Mouse (Mus musculus) embryonic stem cell, embryonic (primary cell): ENCODE data around the gene A530032D15Rik.
"Not testable (repeated sequence)": the region's sequence is repeated elsewhere in the genome, so short reads cannot be mapped to it uniquely, and the experiment has no call there.

ENCODE experiments used
- CTCF ChIA-PET, 4 experiments: fragments of 300-600 bp in 2 of 4; fragments of 350-600 bp in 2 of 4; sonication (Branson Sonifier 250); formaldehyde crosslinking; loops; one replicate each; lab custom pipeline; 2022; ENCODE audit warnings: inconsistent platforms in 2 of 4; lab: Charles Lee
- POLR2A ChIA-PET, 4 experiments: fragments of 300-600 bp in 2 of 4; fragments of 350-600 bp in 2 of 4; sonication (Branson Sonifier 250); formaldehyde crosslinking; loops; one replicate each; lab custom pipeline; 2022; ENCODE audit warnings: antibody characterized with exemption in 4 of 4, inconsistent platforms in 1 of 4; lab: Charles Lee

Gene A530032D15Rik

DNA sequence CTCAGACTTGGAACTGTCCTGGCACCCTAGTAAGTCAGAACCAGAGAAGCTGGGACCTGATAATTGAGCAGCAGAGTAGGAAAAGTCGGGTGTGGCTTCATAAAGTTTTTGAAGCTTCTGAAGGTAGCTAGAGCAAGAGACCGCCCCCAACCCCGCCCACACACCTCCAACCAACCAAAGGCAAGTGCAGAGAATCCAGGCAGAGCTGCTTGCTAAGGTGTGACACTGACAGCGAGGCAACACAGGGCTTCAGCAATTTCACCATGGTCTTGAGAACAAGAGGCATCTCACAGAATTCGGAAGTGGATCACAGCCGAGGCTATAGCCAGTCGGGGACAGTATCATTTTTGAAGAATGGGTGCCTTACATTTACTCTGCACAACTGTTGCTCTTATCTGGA is at the start of gene A530032D15Rik:
A530032D15Rik (minus strand) TSS at position 101 of the 400 bp plus-strand sequence.
- CTCF ChIA-PET, POLR2A ChIA-PET: not testable (repeated sequence)

DNA sequence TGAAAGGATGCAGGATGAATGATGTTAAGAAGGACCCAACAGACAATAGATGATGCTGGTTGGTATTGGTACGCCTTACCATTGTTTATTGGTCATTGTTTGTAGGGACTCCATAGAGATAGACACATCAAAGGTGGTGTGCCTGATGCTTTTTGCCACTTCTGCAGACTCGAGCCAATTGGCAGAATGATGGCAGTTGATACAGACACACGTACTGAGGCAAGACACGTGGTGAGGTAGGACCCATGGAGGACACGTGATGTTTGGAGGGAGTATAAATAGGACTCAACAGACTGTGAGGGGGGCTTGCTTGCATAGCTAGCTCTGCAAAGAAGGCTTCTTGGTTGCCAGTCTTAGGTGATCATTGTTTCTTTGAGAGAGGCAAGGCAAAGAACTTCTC is 45.5 kb upstream of the A530032D15Rik start:
- CTCF ChIA-PET, POLR2A ChIA-PET: not testable (repeated sequence)

DNA sequence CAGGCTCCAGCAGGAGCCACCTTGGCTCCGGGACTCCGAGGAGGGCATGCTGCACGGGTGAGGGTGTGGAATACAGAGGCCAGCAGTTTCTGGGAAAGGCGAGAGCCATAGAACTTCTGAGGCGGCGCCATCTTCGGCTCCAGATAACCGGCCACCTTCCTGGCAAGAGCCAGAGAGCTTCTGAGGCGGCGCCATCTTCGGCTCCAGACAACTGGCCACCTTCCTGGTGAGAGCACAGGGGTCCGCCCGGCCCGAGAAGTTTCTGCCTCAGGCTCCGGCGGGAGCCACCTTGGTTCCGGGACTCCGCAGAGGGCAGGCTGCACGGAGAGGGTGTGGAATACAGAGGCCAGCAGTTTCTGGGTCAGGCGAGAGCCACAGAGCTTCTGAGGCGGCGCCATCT is 24.0 kb upstream of the A530032D15Rik start:
- POLR2A ChIA-PET, CTCF ChIA-PET: not testable (repeated sequence)

GRCm38 (mm10) chr1:85121841-85122240 is 12.2 kb upstream of the A530032D15Rik start:
- POLR2A ChIA-PET, CTCF ChIA-PET: not testable (repeated sequence)

- POLR2A ChIA-PET, CTCF ChIA-PET: not testable (repeated sequence)
These were observed 8.7 kb upstream of the A530032D15Rik start for GRCm38 (mm10) chr1:85118341-85118740.

GRCm38 (mm10) chr1:85117537-85117936 is 7.9 kb upstream of the A530032D15Rik start:
- CTCF ChIA-PET, result not testable (repeated sequence)
- POLR2A ChIA-PET, result interaction anchor here in 1 of 4 experiments (0.6 kb wide), 1 partner anchor 267 kb away, joined by 3 read pairs; no protein-coding TSS in a partner anchor

- CTCF ChIA-PET, POLR2A ChIA-PET: not testable (repeated sequence)
These were observed 5.2 kb upstream of the A530032D15Rik start for GRCm38 (mm10) chr1:85114666-85115402.

GRCm38 (mm10) chr1:85114078-85114477 is 4.4 kb upstream of the A530032D15Rik start:
- CTCF ChIA-PET, POLR2A ChIA-PET: not testable (repeated sequence)

- CTCF ChIA-PET, POLR2A ChIA-PET: not testable (repeated sequence)
These were observed 3.2 kb upstream of the A530032D15Rik start for GRCm38 (mm10) chr1:85112889-85113288.

- CTCF ChIA-PET, POLR2A ChIA-PET: not testable (repeated sequence)
These were observed 2.6 kb upstream of the A530032D15Rik start for GRCm38 (mm10) chr1:85112266-85112665.

- POLR2A ChIA-PET, CTCF ChIA-PET: not testable (repeated sequence)
These were observed 1.9 kb upstream of the A530032D15Rik start for GRCm38 (mm10) chr1:85111572-85111971.

GRCm38 (mm10) chr1:85110876-85111275 is 1.2 kb upstream of the A530032D15Rik start:
- POLR2A ChIA-PET, CTCF ChIA-PET: not testable (repeated sequence)

- POLR2A ChIA-PET, CTCF ChIA-PET: not testable (repeated sequence)
These were observed 3.6 kb downstream of the A530032D15Rik start for GRCm38 (mm10) chr1:85106013-85106412.

GRCm38 (mm10) chr1:85105336-85105735 is 4.3 kb downstream of the A530032D15Rik start:
- POLR2A ChIA-PET, CTCF ChIA-PET: not testable (repeated sequence)

- POLR2A ChIA-PET, CTCF ChIA-PET: not testable (repeated sequence)
These were observed 7.9 kb downstream of the A530032D15Rik start for GRCm38 (mm10) chr1:85101754-85102153.

DNA sequence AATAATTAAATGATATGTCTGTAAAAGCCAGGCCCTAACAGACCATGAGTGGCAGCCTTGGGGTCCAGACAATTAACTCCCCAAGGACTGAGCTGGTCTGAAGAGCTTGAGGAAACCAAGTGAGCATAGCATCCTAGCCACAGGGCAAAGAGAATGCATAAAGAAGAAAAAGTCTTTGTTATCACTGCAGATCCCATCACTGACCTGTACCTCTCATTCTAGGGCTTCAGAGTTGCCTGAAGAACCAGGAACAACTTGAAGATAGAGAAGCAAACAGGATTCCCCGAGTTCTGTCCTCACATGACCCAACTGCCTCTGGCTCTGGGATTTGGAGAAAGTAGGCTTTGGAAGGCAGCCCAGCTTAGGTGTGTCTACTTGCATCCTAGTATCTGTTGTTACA is 9.8 kb downstream of the A530032D15Rik start, which contains the start of gene Gm10553:
Gm10553 (plus strand) TSS at position 301 of the 400 bp plus-strand sequence.
- POLR2A ChIA-PET, CTCF ChIA-PET: not testable (repeated sequence)

- CTCF ChIA-PET, POLR2A ChIA-PET: not testable (repeated sequence)
These were observed 10.6 kb downstream of the A530032D15Rik start for GRCm38 (mm10) chr1:85099081-85099480.

- POLR2A ChIA-PET, CTCF ChIA-PET: not testable (repeated sequence)
These were observed 16.6 kb downstream of the A530032D15Rik start for GRCm38 (mm10) chr1:85093011-85093572.

- CTCF ChIA-PET, POLR2A ChIA-PET: not testable (repeated sequence)
These were observed 17.5 kb downstream of the A530032D15Rik start for GRCm38 (mm10) chr1:85092169-85092568.

- CTCF ChIA-PET, POLR2A ChIA-PET: not testable (repeated sequence)
These were observed 23.4 kb downstream of the A530032D15Rik start for GRCm38 (mm10) chr1:85086211-85086610.

- CTCF ChIA-PET, POLR2A ChIA-PET: not testable (repeated sequence)
These were observed 24.9 kb downstream of the A530032D15Rik start for GRCm38 (mm10) chr1:85084803-85085202.
